Mouse (Mus musculus) cerebellum, adult 2 months (tissue): ENCODE results near the gene Ltbp1.

ENCODE experiments used
- CTCF ChIP-seq: fragments of 200-500 bp; IDR thresholded peaks from 2 replicates; pipeline ENCODE4 v1.5.1; 2011; ENCODE audit warnings: low read depth, mild to moderate bottlenecking, control low read depth, low read length, moderate library complexity, borderline replicate concordance; ENCODE audit not compliant: insufficient read depth
- POLR2A ChIP-seq: fragments of 200-500 bp; IDR thresholded peaks from 2 replicates; pipeline ENCODE4 v1.6.1; 2011; ENCODE audit warnings: low read length, control low read depth, borderline replicate concordance; ENCODE audit not compliant: insufficient read depth

GRCm38 (mm10) chr17:75020026-75020425 is 14.7 kb downstream of the Ltbp1 start:
- TF ChIP-seq CTCF (no peak), POLR2A (no peak)
